Mouse (Mus musculus) kidney, embryonic 16.5 days (tissue): ENCODE measurements around the gene Snrnp27. TPM values are rescaled to one million over a fixed set of nuclear protein-coding genes. Genes with fewer than 3 reads are reported as not detected.

Experiments used
- polyA plus RNA-seq: library from polyadenylated mRNA; unstranded; fragments of >200 nt; fragmentation: Nextera tagmentation; extraction: Ambion mirVana; gene quantifications from 2 replicates; pipeline ENCODE4 v1.2.1, GENCODE M21; 2015

The Snrnp27 gene
- polyA plus RNA-seq, 1 experiment from 2014 or later = 95.5 TPM

Other genes with a start within 250 kb of the Snrnp27 start
- gene C87436, start 246.1 kb downstream of the Snrnp27 start, polyA plus RNA-seq = 22.0 and 28.4 TPM in 2 replicates
- gene Pcbp1, start 158.2 kb downstream of the Snrnp27 start, polyA plus RNA-seq = 195 and 234 TPM in 2 replicates
- gene Asprv1, start 56.4 kb downstream of the Snrnp27 start, polyA plus RNA-seq = 0.89 and 0.99 TPM in 2 replicates
- gene Mxd1, start 15.4 kb downstream of the Snrnp27 start, polyA plus RNA-seq = 11.8 and 11.9 TPM in 2 replicates
- gene Gmcl1, start 48.9 kb upstream of the Snrnp27 start, polyA plus RNA-seq = 30.0 and 30.2 TPM in 2 replicates
- gene Anxa4, start 109.1 kb upstream of the Snrnp27 start, polyA plus RNA-seq = 50.7 and 59.2 TPM in 2 replicates
- gene Aak1, start 165.0 kb upstream of the Snrnp27 start, polyA plus RNA-seq = 9.0 and 13.5 TPM in 2 replicates